Mouse (Mus musculus): Measurements from ENCODE around the gene Gm13277. TPM values are rescaled to one million over a fixed set of nuclear protein-coding genes. Genes with fewer than 3 reads are reported as not detected.
"Not testable (repeated sequence)": the region's sequence is repeated elsewhere in the genome, so short reads cannot be mapped to it uniquely, and the experiment has no call there.

Gene Gm13277
- polyA plus RNA-seq, 1 experiment from 2014 or later = not detected

- not testable (repeated sequence) for H3K4me2 ChIP-seq (ENCODE audit: low read depth, low read length); H3K9me3 ChIP-seq (ENCODE audit: control insufficient read depth, low read length); H3K9ac ChIP-seq (ENCODE audit: low read depth, low read length); H3K27ac ChIP-seq (ENCODE audit: low read length); H3K27me3 ChIP-seq (replicated peaks; ENCODE audit: control insufficient read depth, insufficient read depth, low read length); H3K4me1 ChIP-seq (ENCODE audit: control insufficient read depth, insufficient read depth, low read length); H3K36me3 ChIP-seq (ENCODE audit: control insufficient read depth, insufficient read depth, low read length); ATAC-seq
- peak within 1 kb of the TSS; percentile 16; the same call in 1 of the 2 replicates for H3K4me3 ChIP-seq (ENCODE audit: low read length)
- no CpG with 5 or more reads among the region's 8 CpGs for WGBS
These were observed 16.8 kb downstream of the Gm13277 start, which contains the start of gene Gm13288 for GRCm38 (mm10) chr4:88805231-88805630. Gene Gm13288, plus strand, starts transcription at chr4:88805531.

DNA sequence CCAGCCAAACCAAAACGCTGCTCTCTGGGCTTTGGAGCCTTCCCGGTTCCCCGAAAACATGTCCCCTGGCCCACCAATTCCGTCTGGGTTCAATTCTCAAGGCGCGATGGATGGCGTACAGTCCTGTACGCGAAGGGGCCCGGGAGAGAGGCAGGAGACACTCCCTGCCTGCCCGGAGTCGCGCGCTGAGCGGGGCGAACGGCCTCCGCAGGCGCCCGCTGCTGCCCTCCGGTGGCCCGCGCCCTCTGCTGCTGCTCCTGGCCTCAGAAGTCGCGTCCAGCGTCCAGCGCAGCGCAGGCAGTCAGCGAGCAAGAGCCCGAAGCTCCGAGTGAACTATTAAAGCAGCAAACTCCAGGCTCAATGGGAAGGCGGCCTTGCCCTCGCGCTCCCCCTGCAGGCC, 17.3 kb downstream of the Gm13277 start:
- peak overlapping the region; percentile 16; the same call in 1 of the 2 replicates for H3K4me3 ChIP-seq (ENCODE audit: low read length)
- H3K36me3 ChIP-seq (ENCODE audit: control insufficient read depth, insufficient read depth, low read length); H3K4me1 ChIP-seq (ENCODE audit: control insufficient read depth, insufficient read depth, low read length); ATAC-seq; H3K27me3 ChIP-seq (replicated peaks; ENCODE audit: control insufficient read depth, insufficient read depth, low read length); H3K4me2 ChIP-seq (ENCODE audit: low read depth, low read length); H3K9ac ChIP-seq (ENCODE audit: low read depth, low read length); H3K27ac ChIP-seq (ENCODE audit: low read length); H3K9me3 ChIP-seq (ENCODE audit: control insufficient read depth, low read length): not testable (repeated sequence)
- WGBS = 2% methylated on average over 11 of the region's 34 CpGs

DNA sequence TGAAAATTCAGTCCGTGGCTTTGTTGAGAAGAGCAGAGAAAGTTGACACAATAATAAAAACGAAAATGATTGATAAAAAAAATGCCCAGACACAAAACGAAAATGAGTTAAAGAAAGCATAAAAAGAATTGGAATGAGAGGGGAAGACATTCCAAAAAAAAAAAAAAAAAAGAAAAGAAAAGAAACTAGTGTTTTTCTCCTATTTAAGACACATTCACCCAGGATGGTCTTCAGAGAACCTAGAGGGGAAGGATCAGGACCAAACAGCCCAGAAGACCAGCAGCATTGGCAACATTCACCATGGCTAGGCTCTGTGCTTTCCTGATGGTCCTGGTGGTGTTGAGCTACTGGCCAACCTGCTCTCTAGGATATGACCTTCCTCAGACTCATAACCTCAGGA, 27.5 kb downstream of the Gm13277 start, which contains the start of gene Ifna7:
Gene Ifna7, plus strand, starts transcription at position 301 of the 400 bp plus-strand sequence.
- H3K4me2 ChIP-seq (ENCODE audit: low read depth, low read length) = no peak within 1 kb of the TSS
- WGBS = 66% methylated on average over 3 of the region's 3 CpGs

GRCm38 (mm10) chr4:88819659-88820058, 31.2 kb downstream of the Gm13277 start, which contains the start of gene Ifna11:
Gene Ifna11, plus strand, starts transcription at chr4:88819959.
- ATAC-seq = no peak
- H3K4me3 ChIP-seq (ENCODE audit: low read length) = no peak within 1 kb of the TSS
- no peak within 1 kb of the TSS for H3K4me2 ChIP-seq (ENCODE audit: low read depth, low read length)
- H3K9ac ChIP-seq (ENCODE audit: low read depth, low read length) = no peak within 1 kb of the TSS
- H3K27me3 ChIP-seq (replicated peaks; ENCODE audit: control insufficient read depth, insufficient read depth, low read length) = no peaks in the 10 kb centered on the region
- WGBS = 82% methylated on average over 1 of the region's 1 CpGs
- no peaks in the 10 kb centered on the region for H3K9me3 ChIP-seq (ENCODE audit: control insufficient read depth, low read length)
- no peaks in the 10 kb centered on the region for H3K4me1 ChIP-seq (ENCODE audit: control insufficient read depth, insufficient read depth, low read length)
- no peaks in the 10 kb centered on the region for H3K36me3 ChIP-seq (ENCODE audit: control insufficient read depth, insufficient read depth, low read length)
- no peak within 1 kb of the TSS for H3K27ac ChIP-seq (ENCODE audit: low read length)

More for the DNA sequence above, 27.5 kb downstream of the Gm13277 start, which contains the start of gene Ifna7:
- Histone ChIP-seq H3K9ac (ENCODE audit: low read depth, low read length) (no peak within 1 kb of the TSS), H3K4me1 (ENCODE audit: control insufficient read depth, insufficient read depth, low read length) (no peaks in the 10 kb centered on the region), H3K36me3 (ENCODE audit: control insufficient read depth, insufficient read depth, low read length) (no peaks in the 10 kb centered on the region), H3K4me3 (ENCODE audit: low read length) (no peak within 1 kb of the TSS), H3K27ac (ENCODE audit: low read length) (no peak within 1 kb of the TSS), H3K9me3 (ENCODE audit: control insufficient read depth, low read length) (no peaks in the 10 kb centered on the region), H3K27me3 (replicated peaks; ENCODE audit: control insufficient read depth, insufficient read depth, low read length) (no peaks in the 10 kb centered on the region)
- no peak for ATAC-seq

GRCm38 (mm10) chr4:88822995-88823394, 34.6 kb downstream of the Gm13277 start:
- 23% methylated on average over 4 of the region's 4 CpGs for WGBS
- Histone ChIP-seq H3K36me3 (ENCODE audit: control insufficient read depth, insufficient read depth, low read length) (no peaks in the 10 kb centered on the region), H3K4me1 (ENCODE audit: control insufficient read depth, insufficient read depth, low read length) (no peaks in the 10 kb centered on the region)

GRCm38 (mm10) chr4:88827116-88827515, 38.7 kb downstream of the Gm13277 start, which contains the start of gene Ifna6:
Gene Ifna6, plus strand, starts transcription at chr4:88827416.
- not testable (repeated sequence) for H3K9ac ChIP-seq (ENCODE audit: low read depth, low read length); H3K4me3 ChIP-seq (ENCODE audit: low read length); H3K4me2 ChIP-seq (ENCODE audit: low read depth, low read length); ATAC-seq; H3K36me3 ChIP-seq (ENCODE audit: control insufficient read depth, insufficient read depth, low read length); H3K27me3 ChIP-seq (replicated peaks; ENCODE audit: control insufficient read depth, insufficient read depth, low read length); H3K9me3 ChIP-seq (ENCODE audit: control insufficient read depth, low read length); H3K4me1 ChIP-seq (ENCODE audit: control insufficient read depth, insufficient read depth, low read length); H3K27ac ChIP-seq (ENCODE audit: low read length)

More at GRCm38 (mm10) chr4:88822995-88823394, 34.6 kb downstream of the Gm13277 start:
- no peak for ATAC-seq
- Histone ChIP-seq H3K9me3 (ENCODE audit: control insufficient read depth, low read length) (no peaks in the 10 kb centered on the region), H3K4me3 (ENCODE audit: low read length) (no peak overlapping the region), H3K9ac (ENCODE audit: low read depth, low read length) (no peak overlapping the region), H3K27me3 (replicated peaks; ENCODE audit: control insufficient read depth, insufficient read depth, low read length) (no peaks in the 10 kb centered on the region), H3K4me2 (ENCODE audit: low read depth, low read length) (no peak overlapping the region), H3K27ac (ENCODE audit: low read length) (no peak overlapping the region)

- Histone ChIP-seq H3K36me3 (ENCODE audit: control insufficient read depth, insufficient read depth, low read length) (no peaks in the 10 kb centered on the region), H3K4me2 (ENCODE audit: low read depth, low read length) (no peak overlapping the region), H3K9me3 (ENCODE audit: control insufficient read depth, low read length) (no peaks in the 10 kb centered on the region), H3K9ac (ENCODE audit: low read depth, low read length) (no peak overlapping the region), H3K27ac (ENCODE audit: low read length) (no peak overlapping the region), H3K4me1 (ENCODE audit: control insufficient read depth, insufficient read depth, low read length) (no peaks in the 10 kb centered on the region), H3K4me3 (ENCODE audit: low read length) (no peak overlapping the region), H3K27me3 (replicated peaks; ENCODE audit: control insufficient read depth, insufficient read depth, low read length) (no peaks in the 10 kb centered on the region)
- ATAC-seq = no peak
- WGBS = 29% methylated on average over 4 of the region's 4 CpGs
These were observed 42.1 kb downstream of the Gm13277 start for GRCm38 (mm10) chr4:88830523-88830922.

- not testable (repeated sequence) for ATAC-seq; H3K4me1 ChIP-seq (ENCODE audit: control insufficient read depth, insufficient read depth, low read length); H3K4me2 ChIP-seq (ENCODE audit: low read depth, low read length); H3K4me3 ChIP-seq (ENCODE audit: low read length); H3K27ac ChIP-seq (ENCODE audit: low read length); H3K27me3 ChIP-seq (replicated peaks; ENCODE audit: control insufficient read depth, insufficient read depth, low read length); H3K36me3 ChIP-seq (ENCODE audit: control insufficient read depth, insufficient read depth, low read length); H3K9me3 ChIP-seq (ENCODE audit: control insufficient read depth, low read length); H3K9ac ChIP-seq (ENCODE audit: low read depth, low read length)
- 53% methylated on average over 1 of the region's 1 CpGs for WGBS
These were observed 46.8 kb downstream of the Gm13277 start, which contains the start of gene Ifna5 for GRCm38 (mm10) chr4:88835225-88835624. Gene Ifna5, plus strand, starts transcription at chr4:88835525.
